Mouse (Mus musculus): Measurements from ENCODE around the gene Rab32. TPM values are rescaled to one million over a fixed set of nuclear protein-coding genes. Genes with fewer than 3 reads are reported as not detected.

The Rab32 gene
- polyA plus RNA-seq, 1 experiment: 6.1 TPM

GRCm38 (mm10) chr10:10555676-10556075 lies 2.4 kb downstream of the Rab32 start:
- no peak for DNase-seq
- Histone ChIP-seq H3K4me1 (ENCODE audit: control insufficient read depth, insufficient read depth, low read length) (peaks cover 10% of the 10 kb centered on the region), H3K27ac (ENCODE audit: insufficient read depth, low read depth, low read length) (no peak overlapping the region), H3K27me3 (replicated peaks; ENCODE audit: control insufficient read depth, insufficient read depth, low read length) (no peaks in the 10 kb centered on the region), H3K36me3 (ENCODE audit: control insufficient read depth, insufficient read depth, low read length) (no peaks in the 10 kb centered on the region), H3K4me3 (ENCODE audit: insufficient read depth, low read depth, low read length) (no peak overlapping the region)
- WGBS: 63% methylated on average over 3 of the region's 3 CpGs
- TF ChIP-seq CTCF (conservative IDR thresholded peaks at IDR 0.05; ENCODE audit: insufficient read depth, insufficient read length, low read depth, low read length) (no peak), POLR2A (IDR thresholded peaks at IDR 0.05; ENCODE audit: low read depth, low read length) (no peak)

GRCm38 (mm10) chr10:10555221-10555620 lies 2.8 kb downstream of the Rab32 start:
- H3K4me1 ChIP-seq (ENCODE audit: control insufficient read depth, insufficient read depth, low read length): peaks cover 10% of the 10 kb centered on the region
- no peak for DNase-seq
- WGBS: 53% methylated on average over 5 of the region's 5 CpGs
- no peaks in the 10 kb centered on the region for H3K27me3 ChIP-seq (replicated peaks; ENCODE audit: control insufficient read depth, insufficient read depth, low read length)
- no peak overlapping the region for H3K4me3 ChIP-seq (ENCODE audit: insufficient read depth, low read depth, low read length)
- H3K27ac ChIP-seq (ENCODE audit: insufficient read depth, low read depth, low read length): no peak overlapping the region
- no peak for TF ChIP-seq POLR2A (IDR thresholded peaks at IDR 0.05; ENCODE audit: low read depth, low read length)
- TF ChIP-seq CTCF (conservative IDR thresholded peaks at IDR 0.05; ENCODE audit: insufficient read depth, insufficient read length, low read depth, low read length): no peak
- H3K36me3 ChIP-seq (ENCODE audit: control insufficient read depth, insufficient read depth, low read length): no peaks in the 10 kb centered on the region

DNA sequence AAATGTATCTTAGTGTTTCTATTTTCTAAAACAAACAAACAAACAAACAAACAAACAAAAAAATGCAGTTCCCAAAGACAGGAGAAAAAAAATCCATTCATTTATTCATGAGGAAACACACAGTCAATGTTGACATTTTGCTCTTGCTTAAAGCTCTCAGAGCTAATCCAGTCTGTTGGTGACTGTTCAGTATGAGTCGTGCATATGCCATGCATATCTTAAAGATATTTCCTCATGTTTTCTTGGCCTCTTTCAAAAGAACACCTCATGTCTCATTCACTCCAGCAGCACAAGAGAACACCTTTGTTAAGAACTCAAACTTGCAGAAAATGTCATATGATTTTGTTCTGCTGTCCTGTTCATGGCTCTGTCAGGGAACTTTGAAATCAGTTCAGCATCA lies 7.9 kb downstream of the Rab32 start:
- Histone ChIP-seq H3K27me3 (replicated peaks; ENCODE audit: control insufficient read depth, insufficient read depth, low read length) (no peaks in the 10 kb centered on the region), H3K4me3 (ENCODE audit: insufficient read depth, low read depth, low read length) (no peak overlapping the region), H3K27ac (ENCODE audit: insufficient read depth, low read depth, low read length) (no peak overlapping the region), H3K36me3 (ENCODE audit: control insufficient read depth, insufficient read depth, low read length) (peaks cover 2% of the 10 kb centered on the region; the same call in 1 of the 2 replicates), H3K4me1 (ENCODE audit: control insufficient read depth, insufficient read depth, low read length) (no peaks in the 10 kb centered on the region; the same call in 1 of the 2 replicates)
- DNase-seq: no peak
- TF ChIP-seq CTCF (conservative IDR thresholded peaks at IDR 0.05; ENCODE audit: insufficient read depth, insufficient read length, low read depth, low read length): no peak
- TF ChIP-seq POLR2A (IDR thresholded peaks at IDR 0.05; ENCODE audit: low read depth, low read length): no peak
- WGBS: 72% methylated on average over 1 of the region's 1 CpGs

DNA sequence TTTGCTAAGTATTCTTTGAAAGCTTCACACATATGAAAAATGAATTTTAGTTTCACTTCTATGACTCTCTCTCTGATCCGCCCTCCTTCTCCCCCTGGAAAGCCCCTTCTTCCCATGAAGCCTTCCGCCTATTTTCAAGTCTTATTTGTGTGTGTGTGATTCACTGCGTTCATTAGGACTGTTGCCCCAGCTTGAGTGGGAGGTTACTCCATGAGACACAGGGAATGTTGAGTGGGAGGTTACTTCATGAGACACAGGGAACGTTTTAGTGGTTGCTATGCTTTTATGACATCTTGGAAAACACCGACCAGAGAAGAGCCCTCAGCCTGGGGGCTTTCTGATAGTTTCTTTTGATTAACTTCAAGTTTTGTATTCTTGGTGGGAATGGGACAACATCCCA lies 11.4 kb downstream of the Rab32 start:
- H3K27ac ChIP-seq (ENCODE audit: insufficient read depth, low read depth, low read length): no peak overlapping the region
- no peak for DNase-seq
- 42% methylated on average over 5 of the region's 5 CpGs for WGBS
- no peak overlapping the region for H3K4me3 ChIP-seq (ENCODE audit: insufficient read depth, low read depth, low read length)
- no peaks in the 10 kb centered on the region for H3K4me1 ChIP-seq (ENCODE audit: control insufficient read depth, insufficient read depth, low read length)
- H3K36me3 ChIP-seq (ENCODE audit: control insufficient read depth, insufficient read depth, low read length): peaks cover 2% of the 10 kb centered on the region; the same call in 1 of the 2 replicates
- no peak for TF ChIP-seq CTCF (conservative IDR thresholded peaks at IDR 0.05; ENCODE audit: insufficient read depth, insufficient read length, low read depth, low read length)
- TF ChIP-seq POLR2A (IDR thresholded peaks at IDR 0.05; ENCODE audit: low read depth, low read length): no peak
- H3K27me3 ChIP-seq (replicated peaks; ENCODE audit: control insufficient read depth, insufficient read depth, low read length): no peaks in the 10 kb centered on the region

GRCm38 (mm10) chr10:10544955-10545354 lies 13.1 kb downstream of the Rab32 start:
- Histone ChIP-seq H3K27ac (ENCODE audit: insufficient read depth, low read depth, low read length) (no peak overlapping the region), H3K4me1 (ENCODE audit: control insufficient read depth, insufficient read depth, low read length) (no peaks in the 10 kb centered on the region), H3K4me3 (ENCODE audit: insufficient read depth, low read depth, low read length) (no peak overlapping the region), H3K36me3 (ENCODE audit: control insufficient read depth, insufficient read depth, low read length) (peaks cover 2% of the 10 kb centered on the region; the same call in 1 of the 2 replicates), H3K27me3 (replicated peaks; ENCODE audit: control insufficient read depth, insufficient read depth, low read length) (no peaks in the 10 kb centered on the region)
- DNase-seq: no peak
- WGBS: 89% methylated on average over 3 of the region's 3 CpGs
- TF ChIP-seq CTCF (conservative IDR thresholded peaks at IDR 0.05; ENCODE audit: insufficient read depth, insufficient read length, low read depth, low read length) (no peak), POLR2A (IDR thresholded peaks at IDR 0.05; ENCODE audit: low read depth, low read length) (no peak)

Other genes with a start within 250 kb of the Rab32 start
- 0.07 and 0.09 TPM in 2 replicates for gene Adgb, start 85.9 kb downstream of the Rab32 start, polyA plus RNA-seq (2012; rRNA removed)
- not detected in 2 replicates for gene Gm10944, start 123.1 kb upstream of the Rab32 start, polyA plus RNA-seq (2012; rRNA removed)

Measured in kidney, adult 2 months (tissue).